Mouse (Mus musculus): ENCODE measurements around the gene 4930578G10Rik.

Gene 4930578G10Rik

DNA sequence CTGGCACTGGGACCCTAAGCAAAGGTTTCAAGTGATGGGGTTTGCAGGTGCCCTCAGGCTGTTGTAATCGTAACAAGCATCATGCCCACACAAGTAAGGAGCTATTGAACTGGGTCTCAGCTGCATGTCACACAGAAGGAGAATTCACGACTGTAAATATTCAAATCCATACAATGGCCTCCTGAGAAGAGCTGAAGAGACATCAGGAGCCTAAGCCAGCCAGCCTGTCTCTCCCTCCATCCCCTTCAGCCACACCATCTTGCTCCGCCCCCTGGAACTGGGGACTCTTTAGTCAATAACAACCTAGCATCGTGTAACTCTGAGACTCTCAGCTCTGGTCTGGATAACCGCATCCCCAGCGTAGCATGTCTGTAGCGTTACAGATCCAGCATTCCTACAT is 155.8 kb downstream of the 4930578G10Rik start:
- in situ Hi-C loops (cut with MboI, MseI) = loop anchor here in 1 of 2 experiments (25.0 kb wide), 1 partner anchor 729 kb away; the partner anchor contains the start of genes Gm13305 and Gm13306

DNA sequence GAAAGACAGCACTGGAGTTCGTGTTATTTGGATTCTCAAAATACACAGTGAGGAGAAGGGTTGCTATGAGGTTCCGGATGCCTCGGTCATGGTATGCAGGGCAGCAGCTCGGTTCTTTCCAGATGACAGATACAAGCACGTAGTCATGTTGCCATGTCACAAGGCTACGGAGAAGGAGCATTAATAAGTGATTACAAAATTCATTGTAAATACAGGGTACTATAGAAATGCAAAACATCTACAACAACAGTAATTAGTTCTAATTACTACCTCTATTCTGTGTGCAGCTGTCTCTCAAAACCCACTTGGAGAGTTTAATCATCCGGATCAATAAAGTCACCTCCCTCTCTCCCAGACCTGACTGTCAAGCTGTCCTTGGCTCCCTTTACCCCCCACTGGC is 159.8 kb downstream of the 4930578G10Rik start:
- in situ Hi-C loops (cut with MboI, MseI) = loop anchor here in 1 of 2 experiments (25.0 kb wide), 1 partner anchor 733 kb away; the partner anchor contains the start of genes Gm13305 and Gm13306
